Mouse (Mus musculus): ENCODE results near the gene Prrc2a.

The Prrc2a gene

DNA sequence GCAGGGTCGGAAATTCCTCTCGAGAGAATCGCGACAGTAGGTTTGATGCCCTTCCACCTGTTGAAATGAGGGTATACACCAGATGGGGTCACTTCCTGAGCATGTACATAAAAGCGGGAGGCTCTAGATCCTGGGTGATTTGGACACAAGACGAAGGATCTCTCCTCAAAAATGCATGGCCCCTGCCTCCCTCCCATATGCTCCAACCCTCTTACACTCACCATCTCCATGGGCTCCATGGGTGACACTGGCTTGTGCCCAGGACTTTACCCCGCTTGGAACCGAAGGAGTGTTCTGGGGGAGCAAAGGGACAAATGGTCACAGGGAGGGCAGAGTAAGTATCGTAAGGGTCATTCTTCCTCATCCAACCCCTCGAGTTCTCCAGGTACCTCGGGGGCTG lies 3.3 kb downstream of the Prrc2a start:
- no peak for DNase-seq

DNA sequence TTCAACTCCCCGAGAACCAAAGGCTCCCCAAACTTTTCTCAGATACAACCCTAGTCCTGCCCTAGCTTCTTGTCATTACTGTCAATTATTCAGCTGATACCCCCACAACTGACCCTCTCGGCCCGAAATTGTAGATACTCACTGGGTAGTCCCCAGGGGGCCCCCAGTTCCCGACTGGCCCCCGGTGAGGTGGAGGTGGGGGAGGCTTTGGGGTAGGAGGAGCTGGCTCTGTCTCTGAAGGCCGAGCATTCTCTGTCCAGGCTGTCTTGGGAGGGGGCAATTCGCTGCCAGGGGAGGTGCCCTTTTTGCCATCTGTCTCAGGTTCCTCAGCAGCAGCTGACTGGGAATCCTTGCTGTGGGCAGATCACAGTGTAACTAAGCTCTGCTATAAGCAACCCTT lies 5.1 kb downstream of the Prrc2a start:
- DNase-seq = no peak

DNA sequence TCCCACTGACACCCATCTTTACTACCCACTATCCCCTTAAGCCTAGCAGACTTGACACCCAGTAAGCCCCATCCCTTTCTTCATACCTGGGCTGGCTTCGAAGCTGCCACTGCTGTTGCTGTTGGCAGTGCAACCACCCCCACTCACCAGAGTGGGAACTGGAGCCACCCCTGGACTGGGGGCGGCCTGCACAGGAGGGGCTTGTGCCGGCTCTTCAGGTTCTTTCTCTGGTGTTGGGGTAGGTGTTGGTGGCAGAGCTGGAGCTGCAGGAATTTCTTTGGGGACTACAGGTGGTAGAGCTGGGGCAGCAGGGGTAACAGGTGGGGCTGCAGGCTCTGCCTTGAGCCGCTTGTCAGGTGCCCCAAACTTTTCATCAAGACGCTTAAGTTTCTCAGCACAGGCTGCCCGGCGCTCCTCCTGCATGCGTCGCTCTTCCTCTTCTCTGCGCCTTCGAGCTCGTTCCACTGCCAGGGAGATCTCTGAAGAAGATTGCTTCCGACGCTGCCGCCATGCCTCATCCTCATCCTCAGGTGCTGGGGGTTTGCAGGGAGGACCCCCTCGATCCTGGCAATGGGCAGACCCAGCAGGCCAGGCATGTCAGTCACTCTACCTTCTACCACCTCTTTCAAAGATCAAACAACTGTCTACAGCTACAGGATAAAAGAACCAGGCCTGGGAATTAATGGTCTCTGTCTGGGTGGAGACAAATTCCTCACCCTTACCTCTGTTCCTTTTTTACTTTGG lies 5.7 kb downstream of the Prrc2a start:
- DNase-seq = no peak

DNA sequence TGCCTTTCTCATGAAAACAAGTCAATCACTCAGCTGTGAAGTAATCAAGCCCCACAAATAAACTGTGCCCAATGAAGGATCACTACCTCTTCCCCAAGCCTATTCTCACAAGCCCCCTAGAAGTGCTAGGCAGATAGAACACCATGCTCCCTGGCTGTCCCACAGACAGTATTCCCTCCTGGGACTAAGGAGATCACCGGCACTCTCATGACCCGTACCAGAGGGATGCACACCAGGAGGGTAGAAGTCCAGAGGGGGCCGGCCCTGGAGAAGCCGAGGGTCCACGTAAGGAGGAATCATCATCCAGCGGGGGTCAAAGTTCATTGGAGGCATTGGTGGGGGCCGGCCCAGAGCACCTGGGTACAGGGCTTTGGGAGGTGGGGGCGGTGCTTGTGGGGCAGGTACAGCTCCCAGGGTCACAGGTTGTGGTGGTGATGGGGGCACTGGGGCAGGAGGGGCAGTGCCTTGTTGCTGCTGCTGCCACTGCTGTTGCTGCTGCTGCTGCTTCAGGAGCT lies 7.0 kb downstream of the Prrc2a start:
- no peak for DNase-seq

DNA sequence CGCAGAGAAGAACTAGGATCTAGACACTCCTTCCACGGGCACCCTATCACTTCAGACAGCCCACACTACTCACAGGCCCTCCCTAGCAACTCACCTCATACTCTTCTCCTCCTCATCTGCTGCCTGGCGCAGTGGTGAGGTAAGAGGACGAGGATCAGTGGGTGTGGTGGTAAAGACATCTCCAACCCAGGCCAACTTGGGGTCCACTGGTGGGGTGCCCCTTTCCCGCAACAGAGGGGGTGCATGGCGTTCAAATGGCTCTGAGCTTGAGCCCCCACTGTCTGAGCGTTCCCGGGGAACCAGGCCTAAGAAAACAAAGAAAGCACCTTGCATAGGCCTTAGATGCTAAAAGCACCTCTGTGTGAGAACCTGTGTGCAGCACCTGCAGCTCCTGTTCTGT lies 7.4 kb downstream of the Prrc2a start:
- DNase-seq = no peak

- DNase-seq = no peak
Measured at GRCm38 (mm10) chr17:35156461-35157200, 8.1 kb downstream of the Prrc2a start.

GRCm38 (mm10) chr17:35155451-35155850 lies 9.2 kb downstream of the Prrc2a start:
- no peak for DNase-seq

- DNase-seq = no peak
Measured at GRCm38 (mm10) chr17:35154616-35155015, 10.1 kb downstream of the Prrc2a start.

DNA sequence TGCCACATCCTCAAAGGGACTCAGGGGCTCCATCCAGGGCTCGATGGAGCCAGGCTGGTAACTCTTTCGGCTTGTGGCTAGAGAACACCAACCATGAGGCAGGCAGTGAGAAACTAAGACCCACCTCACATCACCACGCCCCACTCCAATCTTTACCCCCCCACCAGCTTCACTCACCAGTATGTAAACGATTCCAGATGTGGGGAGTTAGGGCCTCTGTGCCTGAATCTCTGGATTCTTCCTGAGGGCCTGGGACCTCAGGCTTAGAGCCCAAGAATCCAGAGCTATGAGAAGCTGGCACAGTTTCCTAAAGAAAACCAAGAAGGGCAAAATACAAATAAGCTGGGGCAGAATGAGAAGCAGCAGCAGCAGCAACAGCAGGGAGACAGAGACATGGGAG lies 10.8 kb downstream of the Prrc2a start:
- DNase-seq = no peak

- DNase-seq = no peak
Measured at GRCm38 (mm10) chr17:35153077-35153476, 11.6 kb downstream of the Prrc2a start.

- DNase-seq = no peak
Measured at GRCm38 (mm10) chr17:35152121-35152520, 12.6 kb downstream of the Prrc2a start.

DNA sequence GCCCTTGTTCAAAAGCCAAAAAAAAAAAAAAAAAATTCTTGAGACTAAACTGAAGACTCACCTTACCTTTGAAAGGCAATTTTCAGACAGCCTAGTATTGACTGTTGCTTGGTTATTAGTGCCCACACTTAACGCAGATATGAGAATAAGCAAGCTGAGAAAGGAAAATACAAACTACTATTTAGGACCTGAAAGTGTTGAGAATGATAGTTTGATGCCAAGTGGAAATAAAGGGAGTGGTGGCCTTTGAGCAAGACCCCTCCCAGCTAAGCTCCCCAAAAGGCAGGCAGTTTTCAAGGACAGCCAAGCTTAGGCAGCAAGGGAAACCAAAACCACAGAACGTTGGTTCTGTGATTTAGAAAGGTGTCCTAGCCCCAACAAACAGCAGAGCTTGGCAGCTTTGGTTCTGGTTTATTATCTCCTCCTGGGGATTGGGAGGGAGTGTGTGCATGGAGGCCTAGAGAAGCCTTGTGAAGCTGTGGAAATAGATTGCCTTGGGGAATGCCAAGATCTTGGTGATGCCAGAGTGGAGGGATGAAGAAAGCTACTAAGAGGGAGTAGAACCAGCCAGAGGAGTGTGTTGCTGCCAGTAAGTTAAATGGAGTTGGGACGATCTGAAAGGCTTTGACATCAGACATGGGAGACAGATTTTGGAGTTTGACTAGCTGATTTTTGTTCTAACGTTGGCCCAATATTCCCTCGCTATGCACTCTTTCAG lies 16.6 kb downstream of the Prrc2a start:
- DNase-seq = no peak

GRCm38 (mm10) chr17:35147348-35147747 lies 17.3 kb downstream of the Prrc2a start:
- no peak for DNase-seq

DNA sequence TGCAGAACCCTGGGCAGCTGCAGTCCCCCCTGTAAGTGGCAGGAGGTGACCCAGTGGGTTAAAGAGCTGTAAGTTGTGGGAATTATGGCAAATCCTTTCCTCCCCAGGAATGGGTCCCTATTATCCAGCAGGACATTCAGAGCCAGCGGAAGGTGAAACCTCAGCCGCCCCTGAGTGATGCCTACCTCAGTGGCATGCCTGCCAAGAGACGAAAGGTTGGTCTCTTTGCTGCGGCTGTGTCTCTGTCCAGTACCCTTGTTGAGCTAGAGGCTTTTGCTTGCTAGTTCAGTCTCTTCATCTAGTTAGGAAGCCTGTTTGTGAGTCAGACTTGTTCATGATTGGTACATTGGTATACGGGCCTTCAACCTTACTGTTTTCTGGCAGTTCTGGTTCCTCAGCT lies 18.6 kb downstream of the Prrc2a start:
- DNase-seq = no peak

DNA sequence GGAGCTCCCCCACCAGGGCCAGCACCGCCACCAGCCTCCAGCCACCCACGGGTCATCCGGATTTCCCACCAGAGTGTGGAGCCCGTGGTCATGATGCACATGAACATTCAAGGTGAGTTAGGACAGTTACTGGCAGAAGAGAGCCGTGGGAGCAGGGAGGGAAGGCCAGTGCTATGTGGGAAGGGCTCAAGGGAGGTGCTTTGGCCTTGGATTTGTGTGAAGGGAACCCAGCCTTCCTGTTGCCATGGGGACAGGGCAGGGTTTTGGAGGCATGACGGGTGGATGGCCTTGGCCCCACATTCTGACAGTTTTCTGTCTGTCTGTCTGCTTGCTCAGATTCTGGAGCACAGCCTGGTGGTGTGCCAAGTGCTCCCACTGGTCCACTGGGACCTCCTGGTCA lies 22.7 kb downstream of the Prrc2a start:
- DNase-seq = no peak

GRCm38 (mm10) chr17:35140490-35140996 lies 24.2 kb downstream of the Prrc2a start:
- no peak for DNase-seq

DNA sequence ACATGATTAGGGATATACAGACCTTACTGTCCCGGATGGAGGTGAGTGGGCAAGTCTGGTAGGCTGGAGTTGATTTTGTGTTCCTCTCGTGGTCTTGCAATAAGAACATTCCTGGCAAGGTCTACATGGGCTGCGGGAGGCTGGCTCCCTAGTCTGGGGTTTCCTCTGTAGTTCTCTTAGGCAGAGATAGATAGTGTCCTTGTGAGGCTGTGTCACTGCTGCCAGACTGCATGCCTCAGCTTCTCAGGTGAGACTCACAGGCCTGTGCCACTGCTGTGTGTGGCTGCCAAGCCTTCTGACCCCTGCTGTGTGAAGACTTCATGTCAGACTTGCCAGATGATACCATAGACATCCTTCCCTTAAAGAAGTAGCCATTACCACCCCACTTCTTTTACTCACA lies 25.4 kb downstream of the Prrc2a start:
- no peak for DNase-seq

- DNase-seq = no peak
Measured at GRCm38 (mm10) chr17:35135591-35136320, 28.9 kb downstream of the Prrc2a start.

GRCm38 (mm10) chr17:35134801-35135590 lies 29.7 kb downstream of the Prrc2a start, which contains the start of gene Bag6:
TSS of gene Bag6 (plus strand) at chr17:35135178.
- DNase-seq = peak; percentile 96 to 98

DNA sequence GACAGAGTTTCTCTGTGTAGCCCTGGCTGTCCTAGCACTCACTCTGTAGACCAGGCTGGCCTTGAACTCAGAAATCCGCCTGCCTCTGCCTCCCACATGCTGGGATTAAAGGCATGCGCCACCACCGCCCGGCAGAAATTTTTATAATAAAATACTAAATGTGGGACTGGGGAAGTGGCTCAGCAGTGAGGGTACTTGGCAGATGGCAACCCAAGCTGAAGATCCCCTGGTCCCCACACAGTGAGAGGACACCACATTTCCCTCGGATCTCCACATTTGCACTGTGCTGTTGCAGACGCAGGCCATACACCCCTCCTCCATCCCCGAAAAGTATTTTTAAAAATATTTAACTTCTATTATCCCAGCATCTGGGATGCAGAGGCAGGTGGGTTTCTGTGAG lies 31.2 kb downstream of the Prrc2a start:
- DNase-seq = no peak

- no peak for DNase-seq
Measured at GRCm38 (mm10) chr17:35132174-35132560, 32.5 kb downstream of the Prrc2a start.
